Mouse (Mus musculus): ENCODE measurements around the gene Tollip.

The Tollip gene

DNA sequence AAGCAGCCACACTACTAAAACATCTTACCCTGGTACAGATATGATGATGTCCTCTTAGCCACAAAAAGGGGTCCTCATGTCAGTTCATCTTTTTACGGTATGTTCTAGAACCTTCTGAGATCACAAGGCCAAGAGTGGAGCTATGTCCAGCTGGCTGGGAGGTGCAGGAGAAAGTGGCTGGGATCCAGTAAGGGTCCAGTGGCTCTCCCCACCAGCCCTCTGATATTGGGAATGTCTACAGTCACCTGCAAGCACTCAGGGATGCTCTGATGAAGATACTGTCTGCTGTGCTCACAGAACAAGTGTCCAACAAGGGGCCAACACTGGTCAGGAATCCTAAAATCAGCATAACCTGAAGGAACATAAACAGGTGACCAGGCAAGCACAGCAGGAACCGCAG lies at the start of gene Tollip:
Tollip (minus strand) TSS at position 101 of the 400 bp plus-strand sequence.
- DNase-seq (ENCODE audit: inconsistent age in 2 of 2, low spot score in 1 of 2), result no peak

DNA sequence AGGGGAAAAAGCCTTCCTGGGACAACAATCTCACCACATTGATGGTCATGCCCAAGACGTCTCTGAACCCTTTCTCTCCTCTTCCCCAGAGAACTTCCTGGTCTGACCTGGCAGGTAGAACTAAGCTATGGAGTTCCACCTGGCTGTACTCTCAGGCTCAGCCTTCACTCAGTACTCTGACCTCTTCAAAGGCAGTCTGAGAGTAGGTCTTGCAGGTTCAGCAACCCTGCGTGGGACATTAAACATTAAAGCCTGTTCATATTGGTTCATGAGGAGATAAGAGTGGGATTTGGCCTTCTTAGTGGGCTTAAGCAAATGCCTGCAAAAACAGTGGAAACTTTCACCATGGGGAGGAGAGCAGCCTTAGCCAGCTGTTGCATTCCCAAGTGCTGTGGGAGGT lies 48.0 kb upstream of the Tollip start:
- DNase-seq (ENCODE audit: inconsistent age in 2 of 2, low spot score in 1 of 2), result no peak

DNA sequence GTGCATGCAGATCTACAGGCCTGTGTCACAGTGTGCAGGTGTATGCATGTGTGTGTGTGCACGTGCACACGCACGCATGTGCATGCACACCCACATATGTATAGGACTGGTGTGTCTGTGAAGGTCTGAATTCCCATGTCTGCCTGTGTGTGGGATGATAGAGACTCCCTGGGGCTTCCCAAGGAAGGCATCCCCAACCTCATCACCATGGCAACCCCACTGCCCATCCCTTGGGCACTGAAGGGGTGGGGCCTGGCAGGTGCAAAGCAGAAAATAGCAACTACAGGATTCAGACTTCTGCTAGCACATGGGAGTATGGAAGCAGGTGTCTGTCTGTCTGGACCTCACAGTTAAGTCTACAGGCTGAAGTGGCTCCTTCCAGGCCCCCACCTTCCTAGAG lies 44.2 kb upstream of the Tollip start:
- DNase-seq (ENCODE audit: inconsistent age in 2 of 2, low spot score in 1 of 2), result no peak

DNA sequence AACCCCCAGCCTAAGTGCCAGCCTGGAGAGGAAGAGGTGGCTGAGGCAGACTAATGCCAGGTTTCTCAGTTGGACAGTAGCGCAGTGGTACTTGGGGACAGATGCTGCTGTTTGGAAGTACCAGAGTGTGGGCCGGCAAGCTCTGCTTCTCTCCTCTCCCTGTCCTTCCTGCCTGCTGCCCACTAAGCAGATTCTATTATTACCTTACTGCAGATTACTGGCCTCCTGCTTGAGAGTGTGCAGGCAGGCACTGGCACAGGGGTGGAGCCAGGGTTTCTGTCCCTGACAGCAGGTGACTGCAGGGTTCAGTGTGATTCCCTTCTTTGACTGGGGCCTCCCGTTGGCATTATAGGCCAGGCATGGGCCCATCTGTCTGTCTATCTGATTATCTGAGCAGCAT lies 43.2 kb upstream of the Tollip start:
- no peak for DNase-seq (ENCODE audit: inconsistent age in 2 of 2, low spot score in 1 of 2)

DNA sequence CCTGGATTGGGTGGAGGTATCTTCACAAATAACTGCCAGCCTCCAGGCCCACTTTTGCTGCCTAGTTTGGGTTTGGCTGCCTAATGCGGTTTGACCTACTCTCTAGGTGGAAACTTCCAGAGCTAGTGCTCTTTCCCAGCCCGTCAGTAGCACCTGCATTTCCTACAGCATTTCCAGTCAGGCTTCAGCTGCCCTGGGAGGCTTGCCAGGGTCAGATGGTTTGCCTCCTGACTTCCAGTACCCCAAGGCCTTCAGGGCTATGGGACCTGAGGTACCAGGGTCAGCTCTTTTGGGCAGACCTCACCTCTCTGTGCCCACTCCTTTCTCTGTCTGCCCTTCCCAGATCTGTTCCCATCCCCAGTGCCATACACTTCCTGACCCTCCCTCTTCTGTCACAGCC lies 42.6 kb upstream of the Tollip start:
- DNase-seq (ENCODE audit: inconsistent age in 2 of 2, low spot score in 1 of 2), result no peak

DNA sequence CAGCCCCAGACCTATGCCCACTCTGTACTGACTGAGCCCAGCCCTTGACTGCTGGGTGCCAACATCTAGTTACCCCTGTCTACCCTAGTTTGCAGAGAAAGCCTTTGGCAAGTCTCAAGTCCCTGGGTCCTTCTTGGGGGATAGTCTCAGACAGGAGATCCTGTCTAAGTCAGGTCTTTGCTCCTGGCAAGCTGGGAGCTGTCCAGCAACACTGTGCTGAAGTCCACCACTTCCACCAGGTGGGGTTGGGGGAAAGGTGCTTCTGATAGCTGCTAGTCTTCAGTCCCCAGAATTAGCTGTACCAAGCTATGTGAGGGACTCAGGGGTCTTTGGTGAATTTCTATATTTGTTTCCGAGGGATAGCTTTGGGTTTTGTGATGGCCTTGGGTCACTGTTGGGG lies 40.8 kb upstream of the Tollip start:
- no peak for DNase-seq (ENCODE audit: inconsistent age in 2 of 2, low spot score in 1 of 2)

DNA sequence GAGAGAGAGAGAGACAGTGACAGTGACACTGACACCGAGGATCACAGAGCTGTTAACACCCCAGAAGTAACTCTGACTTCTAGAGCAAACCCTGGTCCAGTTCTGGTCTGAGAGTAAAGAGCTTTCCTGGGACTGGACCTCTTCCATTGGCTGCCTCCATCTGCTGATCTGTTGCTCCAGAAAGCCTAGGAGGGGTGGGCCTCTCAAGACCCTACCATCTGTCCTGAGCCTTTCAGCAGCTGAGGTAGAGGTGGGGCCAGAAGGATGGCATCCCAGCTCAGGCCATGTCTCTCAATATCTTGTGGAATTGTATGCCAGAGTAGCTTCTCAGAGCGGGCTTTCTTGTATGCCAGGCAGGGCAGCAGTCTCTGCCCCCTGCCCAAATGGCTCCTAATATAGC lies 39.9 kb upstream of the Tollip start:
- DNase-seq (ENCODE audit: inconsistent age in 2 of 2, low spot score in 1 of 2), result no peak

DNA sequence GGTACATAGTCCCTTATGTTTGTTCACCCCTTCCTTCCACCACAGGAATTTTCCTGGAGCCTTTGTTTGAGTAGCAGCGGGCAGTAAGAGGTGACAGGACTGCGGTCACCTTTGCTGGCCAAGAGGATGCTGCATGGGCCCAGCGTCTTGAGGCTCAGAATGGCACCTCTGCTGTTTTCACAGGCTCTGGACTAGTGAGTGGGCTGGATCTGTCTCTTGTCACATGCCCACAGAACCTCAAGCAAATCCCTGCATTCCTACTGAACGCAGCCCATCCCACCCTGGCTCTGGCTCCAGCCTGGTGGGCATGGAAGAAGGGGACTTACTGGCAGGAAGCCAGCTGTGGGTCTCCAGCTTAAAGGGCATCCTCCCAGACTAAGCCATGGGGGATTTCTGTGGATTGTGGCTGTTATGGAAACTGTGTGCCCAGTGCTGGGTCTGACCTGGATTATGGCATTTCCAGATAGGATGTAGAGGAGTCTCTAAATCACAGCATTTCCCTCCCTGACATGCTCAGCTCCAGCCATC lies 39.3 kb upstream of the Tollip start:
- DNase-seq (ENCODE audit: inconsistent age in 2 of 2, low spot score in 1 of 2), result no peak

DNA sequence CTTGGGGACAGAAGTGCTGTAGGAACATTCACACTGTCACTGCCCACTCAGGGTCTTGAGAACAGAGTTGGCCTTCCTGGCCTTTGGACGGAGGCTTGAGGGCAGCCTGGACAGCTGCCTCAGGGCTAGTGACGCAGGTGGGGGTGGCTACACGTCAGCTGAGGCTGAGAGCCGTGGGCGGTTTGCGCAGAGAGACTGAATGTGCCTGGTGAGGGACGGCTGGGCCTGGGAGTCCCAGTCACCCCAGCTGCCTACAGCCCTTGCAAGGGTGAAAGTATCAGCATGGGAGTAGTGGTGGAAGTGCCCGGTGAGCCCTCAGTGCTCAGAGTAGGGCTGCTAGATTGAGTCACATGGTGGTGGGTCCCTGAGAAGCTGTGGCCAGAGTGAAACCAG lies 37.9 kb upstream of the Tollip start:
- no peak for DNase-seq (ENCODE audit: inconsistent age in 2 of 2, low spot score in 1 of 2)

DNA sequence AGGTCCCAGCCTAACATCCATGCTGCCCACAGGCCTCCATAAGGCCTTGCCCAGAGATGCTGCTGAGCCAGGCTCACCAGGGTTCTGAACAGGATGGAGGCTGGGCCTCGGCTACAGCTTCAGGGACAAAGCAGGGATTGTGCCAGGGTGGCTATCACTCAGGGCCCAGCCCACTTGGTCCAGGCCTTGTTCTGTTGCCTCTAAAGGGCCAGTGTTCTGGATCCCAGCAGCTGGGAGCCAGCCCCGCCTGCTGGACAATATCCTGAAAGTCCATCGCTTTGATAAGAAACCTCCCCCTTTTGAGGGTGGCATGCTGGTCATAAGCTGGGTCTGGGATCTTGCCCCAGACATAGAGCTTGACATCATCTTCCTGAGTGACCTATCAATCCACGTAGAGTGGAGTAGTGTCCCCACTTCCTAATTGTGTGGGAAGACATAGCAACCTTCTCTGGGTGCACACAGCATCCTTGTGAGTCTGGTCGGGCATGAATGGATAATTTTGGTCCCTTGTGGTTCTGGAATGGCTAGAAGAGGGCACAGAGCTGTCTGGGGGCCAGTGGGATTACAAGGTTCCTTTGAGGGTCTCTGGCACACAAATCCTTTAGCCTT lies 37.4 kb upstream of the Tollip start:
- DNase-seq (ENCODE audit: inconsistent age in 2 of 2, low spot score in 1 of 2), result no peak

DNA sequence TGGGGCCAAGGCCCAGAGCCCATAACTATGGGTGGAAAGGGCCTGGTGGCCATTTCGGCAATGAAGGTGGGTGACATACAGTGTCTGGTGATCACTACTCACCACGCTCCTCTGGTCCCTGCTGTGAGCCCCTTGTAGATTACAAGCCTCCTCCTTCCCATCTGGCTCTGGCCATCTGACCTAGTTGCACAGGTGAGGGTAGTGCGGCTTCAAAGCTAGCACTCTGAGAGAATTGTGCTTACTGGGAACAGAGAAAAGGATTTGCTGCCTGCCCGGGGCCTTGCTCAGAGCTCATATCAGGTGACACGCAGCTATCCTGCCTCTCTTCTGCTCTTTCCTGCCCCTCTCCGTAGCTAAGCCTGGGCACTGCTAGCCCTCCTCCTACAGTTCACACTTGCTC lies 35.3 kb upstream of the Tollip start:
- DNase-seq (ENCODE audit: inconsistent age in 2 of 2, low spot score in 1 of 2), result no peak

DNA sequence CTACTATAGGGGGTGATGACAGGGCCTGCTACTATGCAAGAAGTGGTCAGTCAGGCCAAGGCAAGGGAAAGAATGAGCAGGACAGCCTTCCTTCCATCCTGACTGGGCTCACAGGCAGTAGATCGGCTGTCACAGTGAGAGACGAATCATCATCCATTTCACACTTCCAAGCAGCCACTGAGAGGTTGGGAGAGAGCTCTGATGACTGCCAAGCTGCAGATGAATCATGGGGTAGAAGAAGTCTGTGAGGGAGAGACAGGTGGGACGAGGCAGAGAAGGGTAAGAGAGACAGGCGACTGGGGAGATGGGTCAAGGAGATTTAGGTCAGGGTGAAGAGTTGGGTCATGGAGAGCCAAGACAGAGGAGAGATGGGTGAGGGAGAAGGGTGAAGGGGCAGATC lies 34.6 kb upstream of the Tollip start:
- DNase-seq (ENCODE audit: inconsistent age in 2 of 2, low spot score in 1 of 2), result no peak

DNA sequence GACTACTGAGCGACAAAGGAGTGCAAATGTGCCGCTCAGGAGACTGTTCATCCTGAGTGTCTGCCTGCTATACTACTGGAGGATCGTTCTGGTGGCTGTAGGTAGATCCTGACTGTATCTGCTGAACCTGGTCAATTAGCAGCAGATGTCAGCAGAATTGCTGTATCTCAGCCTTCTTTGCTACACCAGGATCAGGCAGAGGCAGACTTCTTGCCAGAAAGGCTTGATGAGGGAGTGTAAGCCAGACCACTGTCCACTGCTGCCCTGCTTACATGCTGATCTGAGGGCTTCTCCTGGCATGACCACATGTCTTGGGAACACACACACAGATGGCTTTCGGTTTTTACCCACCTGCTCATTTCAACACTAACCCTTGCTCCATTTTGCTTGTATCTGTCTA lies 33.5 kb upstream of the Tollip start:
- DNase-seq (ENCODE audit: inconsistent age in 2 of 2, low spot score in 1 of 2), result no peak

DNA sequence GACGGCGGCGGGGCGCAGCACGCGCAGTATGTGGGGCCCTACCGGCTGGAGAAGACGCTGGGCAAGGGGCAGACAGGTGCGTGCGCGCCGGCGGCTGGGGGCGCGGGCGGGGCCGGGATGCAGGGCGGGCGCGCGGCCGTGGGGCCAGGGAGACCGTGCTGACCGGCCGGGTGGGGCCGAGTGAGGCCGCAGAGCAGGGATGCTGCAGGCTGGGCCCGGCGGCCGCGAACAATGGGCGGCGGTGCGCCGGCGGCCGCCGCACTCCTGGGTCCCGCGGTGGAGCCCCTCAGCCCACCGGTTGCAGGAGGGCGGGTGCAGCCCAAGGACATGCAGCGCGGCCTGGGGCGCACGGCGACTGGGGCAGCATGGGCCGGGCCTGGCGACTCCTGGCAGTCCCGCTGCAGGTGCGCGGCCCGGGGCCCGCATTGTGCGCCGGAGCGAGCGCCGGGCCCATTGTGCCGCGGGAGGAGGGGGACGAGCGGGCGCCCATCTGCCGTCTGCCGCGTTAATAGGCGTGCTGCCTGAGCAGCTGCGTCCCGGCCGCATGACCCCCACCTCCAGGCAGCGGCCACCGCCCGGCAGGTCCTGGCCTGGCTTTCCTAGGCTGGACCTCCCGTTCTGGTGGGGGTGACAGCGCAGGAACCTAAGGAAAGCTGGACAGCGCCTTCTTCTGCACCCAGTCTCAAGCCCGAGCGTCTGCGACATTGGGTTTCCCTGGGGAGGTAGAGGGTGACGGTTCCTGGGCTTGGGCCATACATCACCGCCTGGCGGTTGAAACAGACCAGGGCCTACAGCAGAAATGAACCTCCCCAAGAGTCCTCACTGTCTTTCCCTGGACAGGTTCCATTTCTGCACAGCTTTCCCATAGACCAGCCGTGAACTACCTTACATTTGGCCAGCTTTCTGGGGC lies 32.1 kb upstream of the Tollip start:
- DNase-seq (ENCODE audit: inconsistent age in 2 of 2, low spot score in 1 of 2), result peak; percentile 28 to 64

DNA sequence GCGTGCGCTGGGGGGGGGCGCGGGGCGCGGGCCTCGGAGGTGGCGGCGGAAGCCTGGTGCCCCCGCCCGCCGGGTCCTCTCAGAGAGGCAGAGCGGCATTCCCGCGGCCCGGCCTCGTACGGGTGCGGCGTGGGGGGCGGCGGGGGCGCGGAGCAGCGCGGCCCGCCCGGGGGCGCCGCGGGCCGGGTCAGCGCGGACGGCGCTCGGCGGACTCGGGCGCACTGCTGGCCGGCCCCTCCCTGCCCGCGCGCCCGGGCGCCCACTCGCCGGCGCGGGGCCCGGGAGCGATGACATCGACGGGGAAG lies 31.4 kb upstream of the Tollip start:
- no peak for DNase-seq (ENCODE audit: inconsistent age in 2 of 2, low spot score in 1 of 2)

DNA sequence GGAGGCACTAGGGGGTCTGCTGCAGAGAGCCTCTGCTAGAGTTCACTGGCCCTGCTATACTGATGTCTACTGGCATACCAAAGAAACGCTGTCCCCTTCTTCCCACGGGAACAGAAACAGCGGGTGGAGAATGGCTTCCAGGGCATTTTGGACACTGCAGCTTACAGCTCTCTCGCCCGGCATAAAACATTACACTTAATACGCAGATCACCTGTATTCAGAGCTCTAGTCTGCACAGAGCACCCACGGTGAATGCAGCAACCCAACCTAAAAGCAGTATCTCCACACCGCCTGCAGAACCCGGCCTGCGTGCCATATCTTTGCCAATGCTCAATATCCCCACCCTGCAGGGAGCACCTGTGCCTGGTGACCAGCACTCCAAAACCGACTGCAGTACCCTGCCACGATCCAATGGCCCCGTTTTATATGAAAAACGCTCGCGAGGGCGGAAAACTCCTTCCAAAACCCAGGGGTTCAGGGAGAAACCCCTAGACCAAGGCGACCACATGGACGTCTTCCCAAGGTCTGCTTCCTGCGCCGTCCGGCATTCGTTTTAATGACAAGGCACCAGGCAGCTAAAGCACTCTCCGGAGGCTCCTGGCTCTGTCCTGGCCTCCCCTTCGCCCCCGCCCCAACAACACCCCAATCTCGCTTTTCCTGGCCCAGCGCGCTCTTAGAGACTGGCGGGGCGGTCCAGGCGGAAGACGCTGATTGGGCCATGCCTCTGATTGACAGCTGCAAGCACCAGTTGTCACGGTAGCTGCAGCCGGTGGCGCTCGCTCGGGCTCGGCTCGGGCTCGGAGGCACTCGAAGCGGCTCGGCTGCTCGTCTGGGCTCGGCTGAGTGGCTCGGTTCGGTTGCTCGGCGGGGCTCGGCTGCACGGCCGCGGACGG lies 30.8 kb upstream of the Tollip start, which contains the start of gene Brsk2:
Brsk2 (plus strand) TSS at position 846 of the 893 bp plus-strand sequence.
- peak; percentile 95 to 97 for DNase-seq (ENCODE audit: inconsistent age in 2 of 2, low spot score in 1 of 2)

DNA sequence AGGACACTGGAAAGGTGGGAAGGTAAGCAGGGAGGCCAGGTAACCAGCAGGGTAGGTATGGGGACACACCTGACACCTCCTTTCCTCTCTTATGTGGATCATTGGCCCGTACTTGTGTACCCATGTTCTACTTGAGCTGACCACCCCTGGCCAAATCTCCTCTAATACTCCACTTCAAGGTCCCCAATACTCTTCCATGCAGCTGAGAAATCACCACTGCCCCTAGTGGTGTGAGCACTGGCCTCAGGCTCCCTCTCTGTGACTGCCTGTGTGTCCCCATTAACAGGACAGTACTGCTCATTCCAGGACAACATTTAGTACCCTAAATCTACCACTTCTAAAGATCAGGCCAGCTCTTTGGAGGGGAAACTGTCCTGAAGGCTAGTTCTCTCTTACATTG lies 29.7 kb upstream of the Tollip start:
- DNase-seq (ENCODE audit: inconsistent age in 2 of 2, low spot score in 1 of 2), result no peak

DNA sequence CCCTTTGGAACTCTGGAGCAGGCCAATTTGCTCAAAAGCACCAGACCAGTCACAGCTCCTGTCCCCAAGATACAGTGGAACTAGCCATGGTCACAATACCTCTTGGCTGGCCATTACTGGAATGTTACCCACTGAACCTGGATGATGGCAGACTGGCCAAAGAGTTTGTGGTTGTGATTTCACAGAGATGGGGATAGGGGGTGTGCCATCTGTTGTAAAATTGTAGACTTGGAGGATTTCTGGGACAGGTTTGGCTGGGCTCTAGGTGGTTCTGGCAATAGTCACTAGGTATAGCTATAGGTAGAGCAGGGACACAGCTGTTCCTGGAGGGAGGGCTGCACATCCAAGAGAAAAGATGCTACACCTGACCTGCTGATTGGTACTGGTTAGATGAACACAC lies 29.2 kb upstream of the Tollip start:
- DNase-seq (ENCODE audit: inconsistent age in 2 of 2, low spot score in 1 of 2), result no peak

DNA sequence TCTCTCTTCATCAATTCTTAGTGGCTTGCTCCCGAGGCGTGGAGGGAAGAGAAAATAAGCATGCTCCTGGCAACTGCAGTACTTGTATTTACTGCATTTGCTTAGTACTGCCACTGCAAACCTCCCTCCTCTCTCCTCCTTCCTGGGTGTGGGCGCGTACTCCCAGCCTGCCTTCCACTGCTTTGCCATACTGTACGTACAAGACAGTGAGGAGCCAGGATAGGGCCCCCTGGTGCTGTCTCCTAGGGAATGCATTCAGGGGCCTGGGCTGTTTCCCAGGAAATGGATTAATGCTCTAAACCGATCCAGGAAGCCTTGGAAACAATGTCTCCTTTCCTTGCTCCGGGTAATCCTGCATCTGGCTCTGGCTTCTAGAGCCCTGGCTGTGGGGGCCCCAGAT lies 27.6 kb upstream of the Tollip start:
- no peak for DNase-seq (ENCODE audit: inconsistent age in 2 of 2, low spot score in 1 of 2)

DNA sequence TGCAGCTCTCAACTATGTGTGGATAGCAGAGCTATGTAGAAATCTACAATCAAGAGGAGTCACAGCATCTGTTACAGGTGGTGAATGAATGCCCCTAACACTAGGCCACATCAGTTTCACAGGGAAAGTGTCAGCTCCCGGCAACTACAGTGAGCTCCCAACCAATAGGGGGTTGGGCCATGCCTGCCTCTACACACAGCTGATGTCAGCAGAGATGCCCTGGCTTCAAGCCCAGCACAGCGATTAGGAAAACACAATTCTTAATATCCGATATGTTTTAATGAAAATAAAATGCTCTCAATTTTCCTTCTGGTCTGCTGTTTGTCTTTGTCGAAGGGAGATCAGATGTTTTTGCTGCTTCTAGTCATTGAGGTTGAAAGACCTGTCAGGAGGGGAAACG lies 25.1 kb upstream of the Tollip start:
- DNase-seq (ENCODE audit: inconsistent age in 2 of 2, low spot score in 1 of 2), result no peak

DNA sequence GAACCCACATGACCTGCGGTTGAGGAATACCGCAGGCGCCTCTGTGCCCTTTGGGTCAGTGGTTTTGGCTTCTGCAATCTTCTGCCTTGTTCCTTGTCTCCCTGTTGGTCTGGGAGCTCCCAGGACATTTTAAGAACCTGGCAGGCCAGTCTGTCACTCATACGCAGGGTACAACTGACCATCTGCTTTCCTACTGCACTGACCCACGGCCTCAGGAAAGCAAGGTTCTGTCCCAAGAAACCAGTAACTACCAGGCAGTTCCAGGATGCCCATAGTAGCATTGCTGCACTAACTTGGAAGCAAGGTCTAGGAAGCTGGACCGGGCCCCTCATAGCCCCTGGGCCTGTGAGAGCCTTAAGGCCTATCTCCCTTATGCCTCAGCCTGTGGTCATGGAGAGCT lies 16.6 kb upstream of the Tollip start:
- no peak for DNase-seq (ENCODE audit: inconsistent age in 2 of 2, low spot score in 1 of 2)
